Mouse (Mus musculus): ENCODE measurements around the gene Sgpp1. TPM values are rescaled to one million over a fixed set of nuclear protein-coding genes. Genes with fewer than 3 reads are reported as not detected.

Gene Sgpp1
- 12.4 and 12.7 TPM in 2 replicates for polyA plus RNA-seq (2015; fragmentation: Nextera tagmentation; extraction: Ambion mirVana)

- H3K27me3 ChIP-seq (replicated peaks; ENCODE audit: insufficient read depth, low read length): no peaks in the 10 kb centered on the region
- H3K4me3 ChIP-seq (ENCODE audit: low read depth, low read length): peak within 1 kb of the TSS; percentile 81
- TF ChIP-seq EP300 (IDR thresholded peaks at IDR 0.05): no peak
- no peak for TF ChIP-seq CTCF (IDR thresholded peaks at IDR 0.05)
- peak within 1 kb of the TSS; percentile 91 for H3K4me2 ChIP-seq (replicated peaks; ENCODE audit: low read depth, low read length)
- H3K9me3 ChIP-seq (ENCODE audit: low read length): no peaks in the 10 kb centered on the region
- H3K4me1 ChIP-seq (ENCODE audit: insufficient read depth, low read depth, low read length): 0 out of 2 replicates have a peak, but pooled peaks cover 4% of the 10 kb centered on the region
- DNase-seq (ENCODE audit: low spot score): peak; percentile 90
- H3K9ac ChIP-seq (replicated peaks; ENCODE audit: low read depth): peak within 1 kb of the TSS; percentile 83
- peak within 1 kb of the TSS; percentile 75 for H3K27ac ChIP-seq (ENCODE audit: low read length)
- peak; percentile 95 for ATAC-seq
- WGBS: 3% methylated on average over 79 of the region's 105 CpGs
- H3K36me3 ChIP-seq (ENCODE audit: insufficient read depth, low read length): no peaks in the 10 kb centered on the region
Observed at GRCm38 (mm10) chr12:75735246-75736200, at the start of gene Sgpp1. Sgpp1 (minus strand) TSS chr12:75735729.

DNA sequence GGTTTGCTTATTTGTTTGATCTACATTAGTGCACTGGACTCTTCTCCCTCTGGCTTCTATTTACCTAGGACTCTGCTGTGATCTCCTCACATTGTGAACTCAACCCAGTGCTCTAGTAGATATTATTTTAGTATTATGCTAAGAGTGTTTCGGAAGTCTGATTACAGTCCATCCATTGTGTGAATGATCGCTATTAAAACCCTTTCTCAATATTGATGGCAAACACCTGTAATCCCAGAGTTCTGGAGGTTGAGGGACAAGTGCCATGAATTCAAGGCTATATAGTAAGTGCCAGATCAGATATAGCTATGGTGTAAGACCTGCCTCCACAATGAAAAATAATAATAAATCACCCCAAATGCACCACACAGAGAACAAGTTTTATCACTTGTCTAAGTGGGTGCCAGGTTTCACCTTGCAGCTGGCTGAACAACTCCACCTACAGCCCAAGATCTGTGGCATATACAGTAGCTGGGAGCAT, 48.8 kb upstream of the Sgpp1 start:
- ATAC-seq: no peak
- TF ChIP-seq CTCF (IDR thresholded peaks at IDR 0.05): no peak
- TF ChIP-seq EP300 (IDR thresholded peaks at IDR 0.05): no peak
- H3K4me3 ChIP-seq (ENCODE audit: low read depth, low read length): no peak overlapping the region
- H3K27me3 ChIP-seq (replicated peaks; ENCODE audit: insufficient read depth, low read length): no peaks in the 10 kb centered on the region
- H3K9me3 ChIP-seq (ENCODE audit: low read length): no peaks in the 10 kb centered on the region
- 82% methylated on average over 2 of the region's 2 CpGs for WGBS
- H3K36me3 ChIP-seq (ENCODE audit: insufficient read depth, low read length): no peaks in the 10 kb centered on the region
- no peak overlapping the region for H3K4me2 ChIP-seq (replicated peaks; ENCODE audit: low read depth, low read length)
- no peak overlapping the region for H3K9ac ChIP-seq (replicated peaks; ENCODE audit: low read depth)
- no peaks in the 10 kb centered on the region for H3K4me1 ChIP-seq (ENCODE audit: insufficient read depth, low read depth, low read length)
- H3K27ac ChIP-seq (ENCODE audit: low read length): no peak overlapping the region
- DNase-seq (ENCODE audit: low spot score): no peak

DNA sequence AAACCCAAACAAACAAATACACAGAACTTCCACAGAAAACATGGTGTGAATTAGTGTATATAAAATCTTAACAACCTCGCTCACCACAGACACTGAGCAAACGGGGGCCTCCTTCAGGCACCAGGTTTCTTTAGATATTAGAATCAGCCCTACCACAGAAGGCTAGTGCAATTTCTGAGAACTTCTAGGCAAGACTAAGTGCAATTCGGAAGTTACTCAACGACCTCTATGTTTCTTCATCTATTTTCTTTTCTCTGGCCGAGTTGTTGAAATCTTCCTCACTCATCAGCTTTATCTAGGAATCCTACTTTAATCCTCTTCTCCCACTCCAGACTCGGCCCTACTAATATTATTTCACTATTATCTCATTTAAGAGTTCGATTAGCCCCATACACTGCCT, 46.5 kb upstream of the Sgpp1 start:
- Histone ChIP-seq H3K4me2 (replicated peaks; ENCODE audit: low read depth, low read length) (no peak overlapping the region), H3K9me3 (ENCODE audit: low read length) (no peaks in the 10 kb centered on the region), H3K9ac (replicated peaks; ENCODE audit: low read depth) (no peak overlapping the region), H3K4me3 (ENCODE audit: low read depth, low read length) (no peak overlapping the region), H3K27ac (ENCODE audit: low read length) (no peak overlapping the region), H3K27me3 (replicated peaks; ENCODE audit: insufficient read depth, low read length) (no peaks in the 10 kb centered on the region), H3K4me1 (ENCODE audit: insufficient read depth, low read depth, low read length) (no peaks in the 10 kb centered on the region), H3K36me3 (ENCODE audit: insufficient read depth, low read length) (no peaks in the 10 kb centered on the region)
- ATAC-seq (no peak), DNase-seq (ENCODE audit: low spot score) (no peak)
- TF ChIP-seq CTCF (IDR thresholded peaks at IDR 0.05): no peak
- no peak for TF ChIP-seq EP300 (IDR thresholded peaks at IDR 0.05)
- WGBS: 67% methylated on average over 7 of the region's 7 CpGs

DNA sequence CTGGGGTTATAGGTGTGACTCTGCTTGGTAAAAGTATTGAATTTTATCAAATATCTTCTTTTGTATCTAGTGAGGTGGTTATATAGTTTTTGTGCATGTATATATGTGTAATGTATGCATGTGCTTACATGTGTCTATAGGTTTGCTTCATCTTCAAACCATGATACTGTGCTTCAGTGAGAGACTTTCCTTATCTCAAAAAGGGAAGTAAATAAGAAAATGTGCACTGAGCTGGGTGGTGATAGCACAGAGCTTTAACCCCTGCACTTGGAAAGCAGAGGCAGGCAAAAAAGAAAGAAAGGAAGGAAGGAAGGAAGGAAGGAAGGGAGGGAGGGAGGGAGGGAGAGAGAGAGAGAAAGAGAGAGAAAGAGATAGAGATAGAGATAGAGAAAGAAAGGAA, 45.9 kb upstream of the Sgpp1 start:
- ATAC-seq (no peak), DNase-seq (ENCODE audit: low spot score) (no peak)
- Histone ChIP-seq H3K27ac (ENCODE audit: low read length) (no peak overlapping the region), H3K36me3 (ENCODE audit: insufficient read depth, low read length) (no peaks in the 10 kb centered on the region), H3K4me2 (replicated peaks; ENCODE audit: low read depth, low read length) (no peak overlapping the region), H3K9ac (replicated peaks; ENCODE audit: low read depth) (no peak overlapping the region), H3K4me1 (ENCODE audit: insufficient read depth, low read depth, low read length) (no peaks in the 10 kb centered on the region), H3K27me3 (replicated peaks; ENCODE audit: insufficient read depth, low read length) (no peaks in the 10 kb centered on the region), H3K9me3 (ENCODE audit: low read length) (no peaks in the 10 kb centered on the region), H3K4me3 (ENCODE audit: low read depth, low read length) (no peak overlapping the region)
- TF ChIP-seq EP300 (IDR thresholded peaks at IDR 0.05): no peak
- TF ChIP-seq CTCF (IDR thresholded peaks at IDR 0.05): no peak

- Histone ChIP-seq H3K27me3 (replicated peaks; ENCODE audit: insufficient read depth, low read length) (no peaks in the 10 kb centered on the region), H3K27ac (ENCODE audit: low read length) (no peak overlapping the region), H3K9me3 (ENCODE audit: low read length) (no peaks in the 10 kb centered on the region), H3K36me3 (ENCODE audit: insufficient read depth, low read length) (no peaks in the 10 kb centered on the region), H3K9ac (replicated peaks; ENCODE audit: low read depth) (no peak overlapping the region), H3K4me3 (ENCODE audit: low read depth, low read length) (no peak overlapping the region), H3K4me2 (replicated peaks; ENCODE audit: low read depth, low read length) (no peak overlapping the region), H3K4me1 (ENCODE audit: insufficient read depth, low read depth, low read length) (no peaks in the 10 kb centered on the region)
- WGBS: 19% methylated on average over 3 of the region's 3 CpGs
- peak; percentile 53 for DNase-seq (ENCODE audit: low spot score)
- TF ChIP-seq EP300 (IDR thresholded peaks at IDR 0.05) (no peak), CTCF (IDR thresholded peaks at IDR 0.05) (peak; percentile 79)
- ATAC-seq: no peak
Observed at GRCm38 (mm10) chr12:75772424-75773034, 37.0 kb upstream of the Sgpp1 start.

DNA sequence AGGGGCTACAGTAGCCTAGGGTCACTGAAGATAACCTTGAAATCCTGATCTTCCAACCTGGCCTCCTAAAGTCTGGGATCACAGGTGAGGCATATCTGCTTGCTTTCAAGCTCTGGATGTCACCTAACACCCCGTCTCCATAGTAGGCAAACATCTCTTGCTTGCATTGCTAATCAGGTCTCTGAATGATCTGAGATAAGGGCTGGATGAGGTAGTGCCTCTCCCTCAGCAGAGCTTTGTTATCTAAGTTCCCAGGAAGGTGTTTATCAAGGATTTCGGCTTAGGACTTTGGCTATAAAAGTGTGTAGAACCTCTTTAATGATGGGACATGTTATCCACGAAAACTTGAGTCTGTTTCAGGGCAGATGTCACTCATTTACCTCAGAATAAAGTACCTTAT, 35.9 kb upstream of the Sgpp1 start:
- no peak overlapping the region for H3K27ac ChIP-seq (ENCODE audit: low read length)
- H3K27me3 ChIP-seq (replicated peaks; ENCODE audit: insufficient read depth, low read length): no peaks in the 10 kb centered on the region
- DNase-seq (ENCODE audit: low spot score): no peak
- TF ChIP-seq EP300 (IDR thresholded peaks at IDR 0.05): no peak
- TF ChIP-seq CTCF (IDR thresholded peaks at IDR 0.05): no peak
- H3K4me2 ChIP-seq (replicated peaks; ENCODE audit: low read depth, low read length): no peak overlapping the region
- no peak overlapping the region for H3K4me3 ChIP-seq (ENCODE audit: low read depth, low read length)
- WGBS: 24% methylated on average over 3 of the region's 3 CpGs
- H3K9ac ChIP-seq (replicated peaks; ENCODE audit: low read depth): no peak overlapping the region
- no peak for ATAC-seq
- H3K4me1 ChIP-seq (ENCODE audit: insufficient read depth, low read depth, low read length): no peaks in the 10 kb centered on the region
- no peaks in the 10 kb centered on the region for H3K9me3 ChIP-seq (ENCODE audit: low read length)
- H3K36me3 ChIP-seq (ENCODE audit: insufficient read depth, low read length): no peaks in the 10 kb centered on the region

Measured in lung, postnatal 0 days (tissue).